Mouse (Mus musculus) forebrain, embryonic 16.5 days (tissue): ENCODE measurements around the gene Pign. TPM values are rescaled to one million over a fixed set of nuclear protein-coding genes. Genes with fewer than 3 reads are reported as not detected.

Experiments used
- ATAC-seq: fragments of 200-750 bp; cut with Nextera tagmentation; 2 replicates; pipeline ENCODE4 v1.8.0; 2017; ENCODE audit warnings: mild to moderate bottlenecking, moderate library complexity
- H3K27ac ChIP-seq: fragments of 300-500 bp; sonication (generic); 2 replicates; pipeline ENCODE4 v1.5.1; 2014; ENCODE audit warnings: low read length, control low read depth
- H3K27me3 ChIP-seq: fragments of 300-500 bp; sonication (generic); replicated peaks from 2 replicates; pipeline ENCODE4 v1.6.1; 2014; ENCODE audit warnings: low read length; ENCODE audit not compliant: control insufficient read depth, insufficient read depth
- H3K36me3 ChIP-seq: fragments of 300-500 bp; sonication (generic); 2 replicates; pipeline ENCODE4 v1.6.1; 2014; ENCODE audit not compliant: control insufficient read depth, insufficient read depth
- H3K4me1 ChIP-seq: fragments of 300-500 bp; sonication (generic); replicated peaks from 2 replicates; pipeline ENCODE4 v1.6.1; 2014; ENCODE audit warnings: low read length; ENCODE audit not compliant: control insufficient read depth, insufficient read depth
- H3K4me2 ChIP-seq: fragments of 300-500 bp; sonication (generic); 2 replicates; pipeline ENCODE4 v1.6.1; 2014; ENCODE audit warnings: mild to moderate bottlenecking, low read length, control low read depth
- H3K4me3 ChIP-seq: fragments of 300-500 bp; sonication (generic); replicated peaks from 2 replicates; pipeline ENCODE4 v1.5.1; 2014; ENCODE audit warnings: mild to moderate bottlenecking, low read length, control low read depth
- H3K9ac ChIP-seq: fragments of 300-500 bp; sonication (generic); replicated peaks from 2 replicates; pipeline ENCODE4 v1.6.1; 2014; ENCODE audit warnings: low read depth, low read length, control low read depth
- H3K9me3 ChIP-seq: fragments of 300-500 bp; sonication (generic); 2 replicates; pipeline ENCODE4 v1.6.1; 2016; ENCODE audit warnings: low read length; ENCODE audit not compliant: control insufficient read depth
- WGBS: fragments of 180-500 bp; shearing (Covaris S2); extraction: QIAGEN DNeasy Blood & Tissue Kit; methylation state at CpG from one replicate; pipeline ENCODE4 v1.1.7; 2014; 5-methylcytosine and 5-hydroxymethylcytosine counted together
- polyA plus RNA-seq: library from polyadenylated mRNA; unstranded; fragments of >200 nt; fragmentation: Nextera tagmentation; extraction: Ambion mirVana; gene quantifications from 2 replicates; pipeline ENCODE4 v1.2.1, GENCODE M21; 2015

Gene Pign
- polyA plus RNA-seq, 1 experiment from 2014 or later, result 12.1 TPM

GRCm38 (mm10) chr1:105669700-105670099 is 6.2 kb upstream of the Pign start:
- Histone ChIP-seq H3K9ac (no peak overlapping the region), H3K4me3 (no peak overlapping the region), H3K27ac (no peak overlapping the region), H3K4me2 (no peak overlapping the region), H3K4me1 (peaks cover 20% of the 10 kb centered on the region), H3K36me3 (no peaks in the 10 kb centered on the region), H3K27me3 (no peaks in the 10 kb centered on the region), H3K9me3 (no peaks in the 10 kb centered on the region)
- ATAC-seq, result no peak

DNA sequence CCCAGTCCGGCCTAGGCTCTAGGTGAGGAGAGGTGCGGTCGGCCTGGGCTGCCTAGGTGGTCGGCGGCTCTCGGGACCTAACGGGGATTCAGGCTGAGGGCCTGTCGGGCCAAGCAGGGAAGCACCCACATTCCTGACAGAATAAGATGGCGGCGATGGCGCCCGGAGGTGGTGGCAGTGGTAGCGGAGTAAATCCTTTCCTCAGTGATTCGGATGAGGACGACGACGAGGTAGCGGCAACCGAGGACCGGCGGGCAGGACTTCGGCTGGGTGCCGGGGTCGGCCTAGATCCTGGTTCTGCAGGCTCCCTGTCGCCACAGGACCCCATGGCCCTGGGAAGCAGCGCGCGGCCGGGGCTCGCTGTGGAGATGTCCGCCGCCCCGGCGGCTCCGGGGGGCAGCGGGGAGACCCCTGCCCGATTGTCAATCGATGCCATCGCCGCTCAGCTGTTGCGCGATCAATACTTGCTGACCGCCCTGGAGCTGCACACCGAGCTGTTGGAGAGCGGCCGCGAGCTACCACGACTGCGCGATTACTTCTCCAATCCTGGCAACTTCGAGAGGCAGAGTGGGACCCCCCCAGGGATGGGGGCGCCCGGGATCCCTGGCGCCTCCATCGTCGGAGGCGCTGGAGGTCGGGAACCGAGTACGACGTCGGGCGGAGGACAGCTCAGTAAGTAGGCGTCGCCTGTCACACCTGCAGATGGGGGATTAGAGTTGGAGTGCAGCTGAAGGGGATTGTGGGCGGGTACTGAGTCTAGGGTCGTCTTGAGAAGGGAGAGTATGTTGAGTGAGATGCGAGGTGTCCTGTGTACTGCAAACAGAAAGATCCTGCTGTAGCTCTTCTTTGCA is 710 bp upstream of the Pign start:
- Histone ChIP-seq H3K27me3 (no peaks in the 10 kb centered on the region), H3K4me2 (peak overlapping the region; percentile 93), H3K4me3 (peak overlapping the region; percentile 90), H3K9ac (peak overlapping the region; percentile 91), H3K9me3 (no peaks in the 10 kb centered on the region), H3K36me3 (no peaks in the 10 kb centered on the region), H3K27ac (peak overlapping the region; percentile 86), H3K4me1 (peaks cover 26% of the 10 kb centered on the region)
- WGBS, result under 1% methylated on average over 68 of the region's 68 CpGs
- peak; percentile 1; the same call in 1 of the 2 replicates for ATAC-seq

GRCm38 (mm10) chr1:105662820-105663170 is 682 bp downstream of the Pign start:
- WGBS, result 7% methylated on average over 6 of the region's 6 CpGs
- Histone ChIP-seq H3K4me2 (peak overlapping the region; percentile 86), H3K9me3 (no peaks in the 10 kb centered on the region), H3K9ac (peak overlapping the region; percentile 61), H3K4me1 (peaks cover 21% of the 10 kb centered on the region), H3K36me3 (no peaks in the 10 kb centered on the region), H3K27me3 (no peaks in the 10 kb centered on the region), H3K4me3 (peak overlapping the region; percentile 90), H3K27ac (no peak overlapping the region; the same call in 1 of the 2 replicates)
- ATAC-seq, result no peak

DNA sequence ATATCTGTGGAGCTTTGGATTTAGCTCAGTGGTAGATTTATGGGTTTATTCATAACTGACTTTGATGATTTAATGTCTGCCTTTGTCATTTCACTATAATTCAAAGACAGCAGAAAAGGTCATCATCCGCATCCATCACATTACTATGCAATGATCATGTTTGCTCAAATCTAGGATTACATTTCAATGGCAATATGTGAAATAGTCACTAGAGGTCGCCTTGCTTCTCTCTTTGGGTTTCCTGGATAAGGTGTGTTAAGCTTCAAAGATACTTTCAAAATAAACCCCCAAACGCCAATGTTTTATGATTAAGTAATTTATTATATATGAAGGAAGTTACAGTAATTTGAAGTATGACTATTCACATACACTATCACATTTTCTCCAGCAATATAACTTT is 3.5 kb downstream of the Pign start:
- 17% methylated on average over 3 of the region's 3 CpGs for WGBS
- Histone ChIP-seq H3K36me3 (no peaks in the 10 kb centered on the region), H3K4me3 (no peak overlapping the region), H3K4me1 (peaks cover 7% of the 10 kb centered on the region), H3K9ac (no peak overlapping the region), H3K27ac (no peak overlapping the region), H3K27me3 (no peaks in the 10 kb centered on the region), H3K4me2 (no peak overlapping the region), H3K9me3 (no peaks in the 10 kb centered on the region)
- no peak for ATAC-seq

GRCm38 (mm10) chr1:105653981-105654380 is 9.5 kb downstream of the Pign start:
- Histone ChIP-seq H3K4me1 (no peaks in the 10 kb centered on the region), H3K9ac (no peak overlapping the region), H3K4me3 (no peak overlapping the region), H3K27ac (no peak overlapping the region), H3K4me2 (no peak overlapping the region), H3K27me3 (no peaks in the 10 kb centered on the region), H3K9me3 (no peaks in the 10 kb centered on the region), H3K36me3 (no peaks in the 10 kb centered on the region)
- no peak for ATAC-seq
- 100% methylated on average over 1 of the region's 1 CpGs for WGBS

GRCm38 (mm10) chr1:105650650-105651049 is 12.8 kb downstream of the Pign start:
- no peak overlapping the region for H3K4me2 ChIP-seq
- WGBS, result 95% methylated on average over 1 of the region's 1 CpGs
- H3K4me3 ChIP-seq, result no peak overlapping the region
- no peak for ATAC-seq
- no peaks in the 10 kb centered on the region for H3K9me3 ChIP-seq
- no peak overlapping the region for H3K9ac ChIP-seq
- no peaks in the 10 kb centered on the region for H3K27me3 ChIP-seq
- H3K36me3 ChIP-seq, result peaks cover 3% of the 10 kb centered on the region; the same call in 1 of the 2 replicates
- no peak overlapping the region for H3K27ac ChIP-seq
- no peaks in the 10 kb centered on the region for H3K4me1 ChIP-seq

DNA sequence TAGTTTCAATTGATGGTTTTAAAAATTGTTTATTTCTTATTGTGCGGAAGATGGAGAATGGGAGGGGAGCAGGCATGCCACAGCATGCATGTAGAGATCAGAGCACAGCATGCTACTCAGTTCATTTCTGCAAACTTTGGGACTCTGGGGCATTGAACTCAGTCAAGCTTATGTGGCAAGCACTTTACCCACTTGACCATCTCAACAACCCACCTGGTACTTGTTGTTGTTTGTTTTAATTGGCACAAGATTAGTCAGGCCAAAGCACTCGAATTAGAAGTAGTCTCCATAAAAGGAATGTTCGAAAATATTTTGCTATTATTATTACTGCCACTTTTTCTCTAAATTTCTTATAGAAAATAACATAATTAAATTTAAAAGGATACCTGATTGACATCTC is 19.4 kb downstream of the Pign start:
- Histone ChIP-seq H3K36me3 (peaks cover 3% of the 10 kb centered on the region; the same call in 1 of the 2 replicates), H3K4me1 (no peaks in the 10 kb centered on the region)

DNA sequence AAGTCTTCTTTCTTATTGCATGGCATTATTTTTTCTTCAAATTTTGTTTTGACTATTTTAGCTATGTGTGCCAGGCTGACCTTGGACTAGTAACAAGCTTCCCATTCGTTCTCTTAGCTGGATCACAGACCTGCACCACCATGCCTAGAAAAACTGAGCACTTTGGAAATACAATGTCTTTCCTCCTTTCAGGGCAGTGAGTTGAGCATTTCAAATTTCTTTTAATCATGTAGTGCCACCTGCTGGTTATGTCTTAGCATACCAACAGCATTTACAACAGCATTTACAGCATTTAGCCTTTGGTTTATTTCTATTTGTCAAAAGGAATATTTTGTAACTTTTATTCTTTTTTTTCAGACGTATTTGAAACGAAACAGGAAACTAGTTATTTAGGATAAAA is 33.0 kb downstream of the Pign start:
- ATAC-seq, result peak; percentile 65
- H3K4me1 ChIP-seq, result no peaks in the 10 kb centered on the region
- H3K27ac ChIP-seq, result no peak overlapping the region
- H3K9me3 ChIP-seq, result no peaks in the 10 kb centered on the region
- no peaks in the 10 kb centered on the region for H3K36me3 ChIP-seq
- no peak overlapping the region for H3K4me3 ChIP-seq
- H3K27me3 ChIP-seq, result no peaks in the 10 kb centered on the region
- no peak overlapping the region for H3K9ac ChIP-seq
- WGBS, result 26% methylated on average over 3 of the region's 3 CpGs
- no peak overlapping the region for H3K4me2 ChIP-seq

More for the DNA sequence above, 19.4 kb downstream of the Pign start:
- Histone ChIP-seq H3K27me3 (no peaks in the 10 kb centered on the region), H3K9me3 (no peaks in the 10 kb centered on the region), H3K9ac (no peak overlapping the region), H3K4me2 (no peak overlapping the region), H3K27ac (no peak overlapping the region), H3K4me3 (no peak overlapping the region)
- 86% methylated on average over 3 of the region's 3 CpGs for WGBS
- no peak for ATAC-seq

DNA sequence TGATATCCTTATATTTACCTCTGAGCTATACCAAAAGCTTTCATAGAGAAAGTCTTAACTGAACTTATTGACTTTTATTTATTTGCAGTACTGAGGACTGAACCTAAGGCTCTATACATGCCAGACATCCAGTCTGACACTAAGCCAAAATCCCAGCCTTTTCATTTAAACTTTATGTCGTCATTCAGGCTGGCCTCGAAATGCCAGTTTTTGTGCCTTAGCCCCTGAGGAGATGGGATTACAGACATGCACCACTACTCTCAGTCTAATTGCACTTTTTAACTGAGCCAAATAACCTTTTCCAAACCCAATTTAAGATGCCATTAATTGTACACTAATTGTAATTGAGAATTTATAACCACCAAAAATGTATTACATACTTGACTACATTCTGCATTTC is 73.8 kb downstream of the Pign start:
- no peaks in the 10 kb centered on the region for H3K9me3 ChIP-seq
- no peak overlapping the region for H3K9ac ChIP-seq
- WGBS, result 14% methylated on average over 2 of the region's 2 CpGs
- no peak overlapping the region for H3K4me3 ChIP-seq
- H3K27ac ChIP-seq, result no peak overlapping the region
- no peaks in the 10 kb centered on the region for H3K36me3 ChIP-seq
- no peaks in the 10 kb centered on the region for H3K4me1 ChIP-seq
- no peak for ATAC-seq
- H3K4me2 ChIP-seq, result no peak overlapping the region
- H3K27me3 ChIP-seq, result no peaks in the 10 kb centered on the region
